Mouse (Mus musculus) forebrain, embryonic 11.5 days (tissue): Measurements from ENCODE around the gene Uqcr11. TPM values are rescaled to one million over a fixed set of nuclear protein-coding genes. Genes with fewer than 3 reads are reported as not detected.

Experiments
- ATAC-seq: fragments of 200-750 bp; cut with Nextera tagmentation; replicated peaks from 2 replicates; pipeline ENCODE4 v1.8.0; 2017; ENCODE audit warnings: moderate TSS enrichment; ENCODE audit not compliant: low FRiP score
- DNase-seq: peaks from one replicate; pipeline ENCODE4 v3.0.0-alpha.2; 2017; ENCODE audit warnings: low spot score
- H3K27ac ChIP-seq: fragments of 300-500 bp; sonication (generic); 2 replicates; pipeline ENCODE4 v1.5.1; 2014; ENCODE audit warnings: low read depth, low read length
- H3K27me3 ChIP-seq: fragments of 300-500 bp; sonication (generic); 2 replicates; pipeline ENCODE4 v1.6.1; 2014; ENCODE audit warnings: mild to moderate bottlenecking, low read length, mixed read lengths; ENCODE audit not compliant: control insufficient read depth, insufficient read depth
- H3K36me3 ChIP-seq: fragments of 300-500 bp; sonication (generic); 2 replicates; pipeline ENCODE4 v1.6.1; 2014; ENCODE audit warnings: mild to moderate bottlenecking, low read length, moderate library complexity, mixed read lengths; ENCODE audit not compliant: control insufficient read depth, insufficient read depth
- H3K4me1 ChIP-seq: fragments of 300-500 bp; sonication (generic); replicated peaks from 2 replicates; pipeline ENCODE4 v1.6.1; 2014; ENCODE audit warnings: low read length, mixed read lengths; ENCODE audit not compliant: control insufficient read depth, insufficient read depth
- H3K4me2 ChIP-seq: fragments of 300-500 bp; sonication (generic); 2 replicates; pipeline ENCODE4 v1.6.1; 2014; ENCODE audit warnings: low read depth, mild to moderate bottlenecking, low read length, moderate library complexity, mixed read lengths; ENCODE audit not compliant: severe bottlenecking
- H3K4me3 ChIP-seq: fragments of 300-500 bp; sonication (generic); 2 replicates; pipeline ENCODE4 v1.5.1; 2014; ENCODE audit warnings: low read depth, low read length
- H3K9ac ChIP-seq: fragments of 300-500 bp; sonication (generic); 2 replicates; pipeline ENCODE4 v1.6.1; 2014; ENCODE audit warnings: low read length
- H3K9me3 ChIP-seq: fragments of 300-500 bp; sonication (generic); 2 replicates; pipeline ENCODE4 v1.6.1; 2016; ENCODE audit warnings: low read length, mixed read lengths; ENCODE audit not compliant: control insufficient read depth
- WGBS: fragments of 180-500 bp; shearing (Covaris S2); extraction: QIAGEN DNeasy Blood & Tissue Kit; methylation state at CpG from one replicate; pipeline ENCODE4 v1.1.7; 2014; 5-methylcytosine and 5-hydroxymethylcytosine counted together
- microRNA-seq: library from miRNA; unstranded; fragments of <30 nt; microRNA quantifications from one replicate; pipeline ENCODE4, GENCODE M21; 2016; ENCODE audit not compliant: insufficient number of aligned reads
- polyA plus RNA-seq: library from polyadenylated mRNA; unstranded; fragments of >200 nt; fragmentation: Nextera tagmentation; extraction: Ambion mirVana; gene quantifications from 2 replicates; pipeline ENCODE4 v1.2.1, GENCODE M21; 2014

The Uqcr11 gene
- polyA plus RNA-seq, 1 experiment from 2014 or later: 430 TPM

DNA sequence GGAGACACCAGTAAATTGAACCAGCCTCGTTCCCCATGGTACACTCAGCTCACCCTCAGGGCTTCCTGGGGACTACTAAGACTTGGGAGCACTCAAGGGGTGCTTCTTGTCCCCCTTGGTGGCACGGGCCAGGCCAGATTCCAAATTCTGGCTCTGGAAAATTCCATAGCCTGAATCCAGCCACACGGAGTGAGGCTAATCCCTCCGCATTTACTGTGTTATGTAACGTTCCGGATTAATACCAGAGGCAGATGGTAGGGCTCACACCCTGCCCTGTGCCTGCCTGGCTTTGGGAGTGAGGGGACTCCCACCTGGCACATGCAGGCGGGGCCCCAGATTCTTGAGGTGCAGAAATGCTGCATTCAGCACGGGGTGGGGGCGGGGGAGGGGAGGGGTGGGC lies 51.2 kb downstream of the Uqcr11 start:
- H3K36me3 ChIP-seq: no peaks in the 10 kb centered on the region
- ATAC-seq (no peak), DNase-seq (no peak)
- 6% methylated on average over 9 of the region's 9 CpGs for WGBS
- peaks cover 2% of the 10 kb centered on the region; the same call in 1 of the 2 replicates for H3K4me1 ChIP-seq
- H3K27me3 ChIP-seq: peaks cover 61% of the 10 kb centered on the region
- no peak overlapping the region for H3K4me3 ChIP-seq
- no peak overlapping the region for H3K4me2 ChIP-seq
- no peaks in the 10 kb centered on the region for H3K9me3 ChIP-seq
- no peak overlapping the region for H3K9ac ChIP-seq
- no peak overlapping the region for H3K27ac ChIP-seq

Small RNA genes within 50 kb of the gene (microRNA-seq; reads per million reads assigned to microRNA genes)
- gene Gm22721: not detected

Other genes starting within 250 kb of the Uqcr11 start
- 82.0 and 83.4 TPM in 2 replicates for gene Cirbp, start 240.8 kb downstream of the Uqcr11 start, polyA plus RNA-seq
- gene 1600002K03Rik, start 233.9 kb downstream of the Uqcr11 start, polyA plus RNA-seq: 6.4 and 8.3 TPM in 2 replicates
- gene Efna2, start 227.3 kb downstream of the Uqcr11 start, polyA plus RNA-seq: 48.8 and 50.7 TPM in 2 replicates
- 75.6 and 79.4 TPM in 2 replicates for gene Mum1, start 180.4 kb downstream of the Uqcr11 start, polyA plus RNA-seq
- gene Ndufs7, start 157.7 kb downstream of the Uqcr11 start, polyA plus RNA-seq: 219 and 265 TPM in 2 replicates
- 20.4 and 24.1 TPM in 2 replicates for gene Gamt, start 145.8 kb downstream of the Uqcr11 start, polyA plus RNA-seq
- 53.2 and 55.4 TPM in 2 replicates for gene Dazap1, start 145.3 kb downstream of the Uqcr11 start, polyA plus RNA-seq
- gene Rps15, start 114.4 kb downstream of the Uqcr11 start, polyA plus RNA-seq: 858 and 895 TPM in 2 replicates
- gene Apc2, start 110.9 kb downstream of the Uqcr11 start, polyA plus RNA-seq: 75.5 and 77.7 TPM in 2 replicates
- 39.7 and 45.2 TPM in 2 replicates for gene 2310011J03Rik, start 86.3 kb downstream of the Uqcr11 start, polyA plus RNA-seq
- gene Pcsk4, start 77.3 kb downstream of the Uqcr11 start, polyA plus RNA-seq: 3.8 and 4.5 TPM in 2 replicates
- 7.0 and 8.0 TPM in 2 replicates for gene Reep6, start 76.9 kb downstream of the Uqcr11 start, polyA plus RNA-seq
- gene Adamtsl5, start 58.4 kb downstream of the Uqcr11 start, polyA plus RNA-seq: 0.51 and 0.76 TPM in 2 replicates
- gene Plk5, start 50.4 kb downstream of the Uqcr11 start, polyA plus RNA-seq: 0.36 and 0.87 TPM in 2 replicates
- gene Mex3d, start 19.2 kb downstream of the Uqcr11 start, polyA plus RNA-seq: 13.3 and 15.9 TPM in 2 replicates
- gene Mbd3, start 7.3 kb downstream of the Uqcr11 start, polyA plus RNA-seq: 276 and 322 TPM in 2 replicates
- gene Tcf3, start 26.8 kb upstream of the Uqcr11 start, polyA plus RNA-seq: 237 and 256 TPM in 2 replicates
- 0.49 and 0.53 TPM in 2 replicates for gene Onecut3, start 88.0 kb upstream of the Uqcr11 start, polyA plus RNA-seq
- gene Atp8b3, start 132.3 kb upstream of the Uqcr11 start, polyA plus RNA-seq: 0.35 and 0.59 TPM in 2 replicates
- 34.9 and 37.1 TPM in 2 replicates for gene Rexo1, start 154.7 kb upstream of the Uqcr11 start, polyA plus RNA-seq
- 5.9 and 7.7 TPM in 2 replicates for gene Klf16, start 170.5 kb upstream of the Uqcr11 start, polyA plus RNA-seq
- gene Abhd17a, start 183.5 kb upstream of the Uqcr11 start, polyA plus RNA-seq: 94.6 and 121 TPM in 2 replicates
- gene Scamp4, start 196.0 kb upstream of the Uqcr11 start, polyA plus RNA-seq: 67.7 and 78.5 TPM in 2 replicates
- 7.6 and 9.5 TPM in 2 replicates for gene Adat3, start 196.1 kb upstream of the Uqcr11 start, polyA plus RNA-seq
- 3.6 and 4.7 TPM in 2 replicates for gene Gm49322, start 199.2 kb upstream of the Uqcr11 start, polyA plus RNA-seq
- 134 TPM in 2 replicates for gene Csnk1g2, start 216.0 kb upstream of the Uqcr11 start, polyA plus RNA-seq